Mouse (Mus musculus) retina, postnatal 7 days (tissue): Measurements from ENCODE around the gene Ace3.

Experiments
- DNase-seq: peaks from one replicate; pipeline ENCODE4 v3.0.0-alpha.2; 2012; ENCODE audit warnings: low read depth, low spot score

Ace3 gene

DNA sequence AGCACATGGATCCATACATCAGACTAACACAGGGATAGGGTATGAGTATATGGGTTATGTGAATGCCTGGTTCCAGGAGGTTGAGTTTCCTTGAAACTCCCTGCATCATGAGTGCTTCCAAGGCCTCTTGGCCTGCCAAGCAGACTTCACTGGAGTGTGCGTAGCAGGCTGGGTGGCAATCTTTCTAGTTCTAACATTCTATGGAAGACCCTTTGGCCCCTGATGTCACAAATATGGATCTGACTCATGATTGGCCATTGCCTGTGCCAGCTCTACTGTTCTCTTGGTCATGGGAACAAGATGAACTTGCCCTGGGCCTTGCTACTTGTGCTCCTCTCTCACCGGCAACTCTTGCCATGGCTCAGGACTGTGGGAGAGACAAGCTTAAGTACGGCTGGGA is at the start of gene Ace3:
Ace3 (plus strand) TSS at position 301 of the 400 bp plus-strand sequence.
- DNase-seq, result no peak

DNA sequence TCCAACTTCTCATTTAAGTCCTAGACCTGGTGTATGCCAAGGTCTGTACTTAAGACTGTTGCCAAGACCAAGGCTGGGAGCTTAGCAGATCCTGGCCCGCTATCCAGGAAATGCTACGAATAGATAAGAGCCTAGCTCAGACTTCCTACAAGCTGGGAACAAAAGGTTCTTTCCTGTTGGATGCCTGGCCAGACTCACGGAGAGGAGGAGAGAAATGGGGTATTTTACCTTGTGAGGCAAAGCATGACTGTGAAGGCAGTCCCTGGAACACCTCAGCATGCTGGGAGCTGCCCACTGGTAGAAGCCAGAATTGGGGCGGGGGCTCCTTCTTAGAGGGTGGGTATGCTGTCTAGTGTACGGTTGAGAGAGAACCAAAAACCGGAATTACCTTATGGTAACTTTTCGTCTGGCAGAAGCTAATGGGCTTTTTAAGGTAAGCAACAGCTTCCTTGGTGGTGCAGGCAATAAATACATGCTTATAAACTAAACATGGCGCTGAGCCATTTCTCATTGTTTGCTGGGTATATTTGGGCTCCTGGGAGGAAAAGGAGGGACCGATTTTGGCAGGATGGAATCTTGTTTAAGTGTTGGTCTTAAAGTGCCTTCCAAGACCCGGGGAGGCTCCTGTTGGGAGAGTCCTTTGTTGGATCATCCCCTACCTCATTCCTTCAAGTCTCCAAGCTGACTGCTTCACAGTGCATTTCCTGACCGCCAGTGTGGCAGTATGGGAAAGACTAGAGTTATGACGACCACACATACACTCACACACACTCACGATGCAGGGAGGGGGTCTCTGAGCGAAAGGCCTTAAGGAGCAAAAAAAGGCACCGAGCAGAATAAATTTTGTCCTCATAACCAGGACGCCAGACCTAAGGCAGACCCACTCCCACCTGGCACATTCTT is 49.5 kb upstream of the Ace3 start:
- DNase-seq, result no peak

DNA sequence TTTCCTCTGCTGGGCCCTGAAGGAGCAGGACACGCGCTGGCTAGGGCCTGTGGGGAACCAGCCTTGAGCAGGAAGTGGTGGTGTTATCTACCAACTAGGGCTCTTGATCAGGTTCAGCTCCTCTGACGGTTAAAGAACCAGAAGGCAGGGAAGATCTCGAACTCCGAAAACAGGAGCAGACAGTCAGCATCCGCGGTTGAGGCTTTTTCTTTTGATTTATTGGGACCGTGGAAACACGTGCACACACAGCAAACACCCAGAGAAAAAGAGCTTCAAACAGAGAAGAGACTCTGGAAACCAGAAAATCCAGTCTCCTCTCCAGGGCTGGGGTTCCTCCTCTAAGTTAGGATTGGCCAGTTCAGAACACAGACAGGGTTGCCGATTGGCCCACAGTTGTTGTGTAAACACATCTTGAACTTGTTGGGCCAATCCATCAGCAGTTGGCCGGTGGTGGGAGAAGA is 47.8 kb upstream of the Ace3 start:
- DNase-seq, result no peak

DNA sequence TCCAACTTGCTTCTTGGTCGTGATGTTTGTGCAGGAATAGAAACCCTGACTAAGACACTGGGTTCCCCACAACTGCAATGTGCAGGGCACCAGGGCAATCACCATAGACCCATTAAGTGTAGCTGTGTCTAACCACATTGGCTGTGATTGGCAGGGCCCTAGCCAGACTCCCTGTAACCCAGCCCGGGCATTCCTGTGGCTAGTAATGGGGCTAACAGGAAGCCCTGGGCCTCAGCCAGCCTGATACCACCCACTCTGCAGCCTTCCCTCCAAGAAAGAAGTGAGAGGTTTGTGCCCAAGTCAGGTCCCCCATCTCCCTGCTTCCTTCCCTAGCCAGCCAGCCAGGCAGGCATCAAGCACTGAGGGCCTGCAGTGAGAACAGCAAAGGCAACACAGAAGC is 46.2 kb upstream of the Ace3 start:
- DNase-seq, result no peak

DNA sequence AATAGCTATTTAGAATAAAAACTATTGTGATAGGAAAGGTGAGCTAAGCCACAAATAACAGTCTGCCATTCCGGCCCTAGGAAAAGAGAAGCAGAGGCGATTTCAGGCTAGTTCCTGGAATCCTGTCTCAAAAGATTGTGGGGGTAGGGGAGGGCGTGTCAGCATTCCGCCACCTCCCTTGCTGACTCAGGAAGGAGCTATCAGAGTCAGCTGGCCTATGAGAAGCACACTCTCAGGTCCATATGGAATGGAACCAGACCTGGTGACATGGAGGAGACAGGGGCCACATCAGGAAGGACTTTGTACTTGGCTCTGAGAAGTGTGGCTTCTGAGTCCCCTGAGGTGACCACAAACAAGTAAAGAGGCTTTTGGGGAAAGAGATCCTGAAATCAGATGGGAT is 44.0 kb upstream of the Ace3 start:
- DNase-seq, result no peak

DNA sequence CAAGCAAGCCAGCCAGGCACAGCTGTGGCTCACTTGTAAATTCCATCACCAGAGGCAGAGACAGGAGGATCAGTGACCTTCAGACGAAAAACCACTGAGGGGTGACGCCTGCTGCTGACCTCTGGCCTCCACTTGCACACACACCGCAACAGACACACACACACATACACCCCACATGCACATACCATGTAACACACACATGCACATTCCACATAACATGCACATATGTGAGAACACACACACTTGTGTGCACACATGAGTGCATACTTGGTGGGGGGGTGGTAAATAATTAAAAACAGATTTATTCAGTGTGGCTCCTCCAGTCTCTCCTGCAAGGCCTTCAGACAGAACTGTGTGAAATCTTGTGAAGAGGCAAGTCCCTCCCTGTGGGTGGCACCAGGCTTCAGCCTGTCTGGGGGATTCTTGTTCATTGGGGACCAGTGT is 42.9 kb upstream of the Ace3 start:
- DNase-seq, result no peak

DNA sequence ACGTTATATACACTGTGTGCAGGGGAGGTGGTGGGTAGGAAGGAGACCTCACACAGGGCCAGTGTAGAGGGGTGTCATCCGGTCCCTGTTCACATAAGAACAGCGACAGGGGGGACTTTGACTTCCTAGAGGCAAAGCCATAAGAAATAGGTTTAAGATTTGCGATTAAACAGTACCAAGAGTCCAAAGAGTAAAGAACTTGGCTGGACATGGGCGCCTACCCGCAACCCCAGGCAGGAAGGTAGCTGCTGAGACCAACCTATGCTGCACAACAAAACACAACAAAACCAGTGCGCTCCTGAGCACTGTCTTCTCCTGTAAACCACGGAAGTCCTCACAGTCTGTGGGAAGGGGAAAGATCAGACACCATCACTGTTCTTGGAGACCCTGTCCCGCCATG is 42.4 kb upstream of the Ace3 start:
- no peak for DNase-seq

DNA sequence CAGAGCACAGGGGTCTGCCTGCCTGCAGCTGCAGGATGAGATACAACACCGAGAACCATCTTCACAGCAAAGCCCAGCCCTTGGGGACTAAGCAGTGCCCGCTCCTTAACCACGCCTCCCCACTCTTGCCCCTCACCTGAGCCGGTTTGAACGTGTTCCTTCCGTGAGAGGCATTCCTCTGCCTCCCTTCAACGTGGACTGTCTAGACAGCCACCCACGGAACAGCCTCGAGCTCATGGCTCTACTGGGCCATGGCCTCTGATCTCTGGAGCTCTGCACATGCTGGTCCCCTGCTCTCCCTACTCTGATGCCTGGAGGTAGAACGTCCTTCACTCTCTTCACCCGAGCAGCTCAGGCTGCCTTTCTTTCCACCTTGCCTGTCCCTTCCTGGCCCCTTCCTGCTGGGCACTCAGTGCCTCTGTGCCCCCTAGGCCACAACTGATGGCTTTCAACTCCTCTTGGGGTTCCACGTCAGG is 41.5 kb upstream of the Ace3 start, which contains the start of gene Cyb561:
Cyb561 (minus strand) TSS at position 426 of the 476 bp plus-strand sequence.
- no peak for DNase-seq

DNA sequence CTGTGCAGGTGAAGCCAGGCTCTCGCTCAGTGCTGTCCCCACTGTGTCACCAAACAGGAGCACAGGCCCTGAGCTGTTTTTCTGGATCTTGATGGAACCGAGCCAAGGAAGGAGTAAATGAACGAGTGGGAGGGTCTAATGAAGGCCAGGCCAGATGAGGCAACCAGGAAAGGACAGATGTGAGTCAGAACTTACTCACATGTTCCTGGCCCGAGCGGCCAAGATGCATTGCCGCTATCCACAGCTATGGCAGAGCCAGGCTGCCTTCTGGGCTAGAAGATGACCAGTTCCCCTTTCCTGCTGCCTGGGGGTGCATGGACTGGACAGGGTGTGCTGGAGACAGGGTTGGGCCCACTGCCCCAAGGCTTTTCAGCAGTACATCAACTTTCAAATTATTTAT is 41.1 kb upstream of the Ace3 start:
- no peak for DNase-seq

DNA sequence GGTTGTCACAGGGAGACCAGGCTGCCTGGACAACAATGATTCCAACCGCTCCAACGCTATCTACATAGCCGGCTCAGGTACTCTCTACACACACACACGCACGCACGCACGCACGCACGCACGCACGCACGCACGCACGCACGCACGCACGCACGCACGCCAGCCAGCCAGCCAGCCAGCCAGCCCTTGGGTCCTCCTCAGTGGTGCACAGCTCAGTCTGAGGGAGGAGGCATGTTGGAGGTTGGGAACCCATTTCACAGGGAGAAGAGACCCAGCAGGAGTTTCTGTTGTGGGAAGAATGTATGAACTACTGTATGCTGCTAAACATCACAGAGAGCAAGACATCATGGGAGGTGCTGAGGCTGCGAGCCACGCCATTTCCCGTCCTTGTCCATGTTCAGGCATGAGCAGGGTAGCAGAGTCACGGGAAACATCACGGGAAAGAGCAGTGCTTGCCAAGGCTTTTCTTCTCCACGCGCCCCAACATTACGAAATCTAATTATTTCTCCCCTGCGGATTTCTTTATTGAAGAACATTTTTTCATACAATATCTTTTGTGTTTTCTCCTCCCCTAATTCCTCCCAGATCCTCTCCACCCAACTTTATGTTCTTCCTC is 38.6 kb upstream of the Ace3 start:
- no peak for DNase-seq

DNA sequence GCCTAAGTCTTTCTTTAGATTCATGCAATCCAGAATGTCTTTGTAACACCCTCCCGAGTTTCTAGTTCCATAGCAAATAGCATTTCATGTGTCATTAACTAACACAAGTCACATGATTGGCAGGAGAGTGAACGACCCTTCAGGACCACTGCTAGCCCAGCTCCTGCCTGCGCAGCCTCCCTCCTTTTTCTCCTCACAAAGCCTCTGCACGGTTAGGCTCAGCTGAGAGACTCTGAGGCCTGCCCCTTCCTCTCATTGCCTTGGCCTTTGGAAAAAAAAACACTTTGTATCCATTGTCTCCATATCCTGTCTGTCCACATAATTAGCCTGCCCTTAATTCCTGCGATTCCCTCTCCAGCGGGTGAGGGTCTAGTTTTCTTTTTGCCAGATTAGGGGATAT is 37.0 kb upstream of the Ace3 start:
- DNase-seq, result no peak

DNA sequence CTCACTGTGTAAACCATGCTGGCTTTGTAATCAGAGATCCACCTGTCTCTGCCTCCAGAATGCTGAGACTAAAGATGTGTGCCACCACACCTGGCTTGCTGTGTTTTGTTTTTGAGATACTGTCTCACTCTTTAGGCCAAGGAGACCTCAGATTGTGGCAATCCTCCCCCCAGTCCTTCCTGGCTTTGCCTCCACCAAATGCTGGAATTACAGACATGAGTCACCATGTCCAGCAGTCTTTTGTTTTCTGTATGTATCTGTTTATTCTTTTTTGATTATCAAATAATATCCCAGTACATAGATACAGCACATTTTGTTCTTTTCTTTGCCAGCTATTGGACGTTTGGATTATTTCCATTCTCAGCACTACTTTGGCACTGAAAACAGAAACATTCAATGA is 35.9 kb upstream of the Ace3 start:
- no peak for DNase-seq

DNA sequence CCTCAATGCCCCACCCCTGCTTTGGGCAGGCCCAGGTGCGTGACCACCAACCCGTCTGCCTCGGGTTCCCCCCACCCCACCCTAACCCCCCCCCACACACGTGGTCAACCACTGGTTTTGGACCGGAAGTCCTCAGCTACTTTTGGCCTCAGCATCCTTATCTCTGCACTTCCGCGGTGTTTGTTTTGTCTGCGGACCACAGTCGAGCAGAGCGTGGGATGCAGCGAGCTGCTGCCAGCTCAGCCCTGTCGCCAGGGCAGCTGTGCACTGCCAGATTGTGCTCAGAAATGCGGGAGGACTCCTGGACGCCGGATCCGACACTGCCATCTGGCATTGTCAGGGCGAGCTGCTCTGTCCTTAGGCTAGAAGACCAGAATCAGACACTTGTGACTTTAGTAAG is 35.1 kb upstream of the Ace3 start:
- no peak for DNase-seq

DNA sequence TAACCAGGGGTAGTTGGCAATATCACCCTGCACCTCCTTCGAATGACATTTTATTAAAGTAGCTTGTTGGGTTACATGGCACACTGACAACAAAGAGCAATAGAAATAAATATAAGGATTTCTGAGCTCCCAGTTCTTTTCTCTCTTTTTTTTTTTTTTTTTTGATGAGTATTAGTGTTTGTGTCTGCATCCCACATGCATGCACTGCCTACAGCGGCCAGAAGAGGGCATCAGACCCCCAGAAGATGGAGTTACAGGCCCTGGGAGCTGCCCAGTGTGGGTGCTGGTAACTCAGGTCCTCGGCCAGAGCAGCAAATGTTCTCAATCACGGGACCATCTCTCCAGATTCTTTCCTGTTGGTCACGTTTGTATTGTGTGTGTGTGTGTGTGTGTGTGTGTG is 29.8 kb upstream of the Ace3 start:
- DNase-seq, result no peak

DNA sequence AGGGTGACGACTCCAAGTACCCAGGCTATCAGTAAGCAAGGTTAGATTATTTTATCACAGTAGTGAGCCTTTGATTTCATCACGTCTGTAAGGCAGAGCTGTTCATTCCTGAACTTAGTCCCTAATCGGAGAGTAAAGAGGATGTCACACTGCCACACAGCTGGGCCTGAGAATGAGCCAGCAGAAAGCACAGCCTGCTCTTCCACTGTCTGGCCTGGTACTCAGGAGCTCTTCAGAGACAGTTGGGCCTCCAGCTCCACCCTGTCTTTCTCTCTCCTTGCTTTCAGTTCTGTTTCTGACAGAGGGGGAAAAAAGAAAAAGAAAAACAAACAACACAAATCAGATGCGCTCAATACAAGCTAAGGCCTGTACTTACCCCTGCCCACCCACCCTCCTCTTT is 28.2 kb upstream of the Ace3 start:
- no peak for DNase-seq

DNA sequence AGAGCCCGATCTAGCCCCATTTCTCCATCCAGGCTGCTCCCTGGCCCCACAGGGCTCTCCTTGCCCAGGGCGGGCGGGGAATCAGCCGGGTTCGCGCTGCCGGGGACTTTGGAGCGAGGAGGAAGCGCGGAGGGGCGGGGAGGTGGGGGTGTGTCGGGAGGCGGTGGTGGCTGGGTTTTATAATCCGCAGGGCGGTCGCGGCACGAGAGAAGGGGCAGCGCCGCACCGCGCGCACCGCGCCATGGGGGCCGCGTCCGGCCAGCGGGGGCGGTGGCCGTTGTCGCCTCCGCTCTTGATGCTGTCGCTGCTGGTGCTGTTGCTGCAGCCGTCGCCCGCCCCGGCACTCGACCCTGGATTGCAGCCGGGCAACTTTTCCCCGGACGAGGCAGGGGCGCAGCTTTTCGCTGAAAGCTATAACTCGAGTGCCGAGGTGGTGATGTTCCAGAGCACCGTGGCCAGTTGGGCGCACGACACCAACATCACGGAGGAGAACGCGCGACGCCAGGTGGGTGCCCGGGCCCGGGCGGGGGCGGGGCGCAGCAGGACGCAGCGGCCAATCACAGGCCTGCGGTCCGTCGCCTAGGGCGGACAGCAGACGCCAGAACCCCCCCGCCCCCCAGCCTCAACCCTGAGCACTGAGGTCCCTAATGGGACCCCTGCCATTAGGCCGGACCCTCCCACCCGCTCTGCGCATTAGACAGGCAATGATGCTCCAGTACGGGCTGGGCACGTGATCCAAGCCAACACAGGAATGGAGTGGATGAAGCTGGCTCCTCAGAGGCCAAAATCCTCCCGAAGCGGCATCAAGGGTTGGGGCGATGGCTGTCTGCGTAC is 26.5 kb upstream of the Ace3 start, which contains the start of gene Ace:
Ace (plus strand) TSS at position 205 of the 834 bp plus-strand sequence.
- DNase-seq, result no peak

DNA sequence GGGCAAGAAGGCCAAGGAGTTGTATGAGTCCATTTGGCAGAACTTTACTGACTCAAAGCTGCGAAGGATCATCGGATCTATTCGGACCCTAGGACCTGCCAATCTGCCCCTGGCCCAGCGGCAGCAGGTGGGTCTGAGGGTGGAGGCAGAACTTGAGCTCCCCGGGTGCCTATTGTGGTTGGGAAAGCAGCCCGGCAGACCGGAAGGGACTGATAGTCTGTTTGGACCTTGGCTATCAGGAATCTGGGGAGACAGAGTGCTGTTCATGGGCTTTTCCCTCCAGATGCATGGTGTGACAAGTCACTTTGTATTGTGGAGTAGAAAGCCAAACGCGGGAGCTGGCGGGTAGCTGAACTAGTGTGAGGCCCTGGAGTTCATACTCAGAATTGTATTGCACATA is 25.5 kb upstream of the Ace3 start:
- DNase-seq, result no peak

DNA sequence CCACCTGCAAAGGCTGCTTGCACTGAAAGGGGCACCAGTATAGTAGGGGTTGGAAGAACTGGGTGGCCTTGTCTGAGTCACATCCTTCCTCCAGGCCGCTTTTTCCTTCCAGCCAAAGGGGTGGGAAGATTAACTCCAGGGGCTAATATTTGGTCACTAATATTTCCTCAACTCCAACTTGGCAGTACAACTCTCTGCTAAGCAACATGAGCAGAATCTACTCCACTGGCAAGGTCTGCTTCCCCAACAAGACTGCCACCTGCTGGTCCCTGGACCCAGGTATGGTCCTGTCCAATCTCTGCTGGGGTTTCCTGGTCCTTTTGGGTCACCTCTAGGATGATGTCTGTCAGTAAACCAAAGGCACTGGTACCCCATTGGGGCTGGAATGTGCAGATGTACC is 25.0 kb upstream of the Ace3 start:
- no peak for DNase-seq

DNA sequence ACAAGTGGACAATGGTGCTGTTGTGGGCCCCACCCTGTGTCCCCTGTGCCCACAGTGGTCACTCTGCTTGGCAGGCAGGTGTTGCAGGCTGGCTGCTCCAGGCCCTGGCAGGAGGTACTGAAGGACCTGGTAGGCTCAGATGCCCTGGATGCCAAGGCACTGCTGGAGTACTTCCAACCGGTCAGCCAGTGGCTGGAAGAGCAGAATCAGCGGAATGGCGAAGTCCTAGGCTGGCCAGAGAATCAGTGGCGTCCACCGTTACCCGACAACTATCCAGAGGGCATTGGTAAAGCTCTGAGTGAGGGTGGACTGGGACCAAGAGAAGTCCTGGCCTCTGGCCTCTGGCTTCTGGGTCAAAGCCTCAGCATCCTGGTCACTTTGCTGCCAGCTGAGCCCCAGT is 19.9 kb upstream of the Ace3 start:
- no peak for DNase-seq

DNA sequence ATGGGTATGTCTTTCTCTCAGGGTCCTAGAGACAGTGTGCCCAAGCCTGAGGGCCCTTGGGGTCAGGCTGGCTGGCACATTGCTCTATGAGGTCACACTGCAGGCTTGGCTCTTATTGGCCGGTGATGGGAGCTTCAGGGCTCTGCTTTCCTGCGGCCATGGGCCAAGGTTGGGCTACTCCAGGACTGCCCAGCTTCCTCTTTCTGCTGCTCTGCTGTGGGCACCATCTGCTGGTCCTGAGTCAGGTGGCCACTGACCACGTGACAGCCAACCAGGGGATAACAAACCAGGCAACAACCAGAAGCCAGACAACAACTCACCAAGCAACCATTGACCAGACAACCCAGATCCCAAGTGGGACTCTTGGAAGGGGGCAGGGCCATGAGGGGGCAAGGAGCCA is 19.4 kb upstream of the Ace3 start:
- DNase-seq, result no peak

DNA sequence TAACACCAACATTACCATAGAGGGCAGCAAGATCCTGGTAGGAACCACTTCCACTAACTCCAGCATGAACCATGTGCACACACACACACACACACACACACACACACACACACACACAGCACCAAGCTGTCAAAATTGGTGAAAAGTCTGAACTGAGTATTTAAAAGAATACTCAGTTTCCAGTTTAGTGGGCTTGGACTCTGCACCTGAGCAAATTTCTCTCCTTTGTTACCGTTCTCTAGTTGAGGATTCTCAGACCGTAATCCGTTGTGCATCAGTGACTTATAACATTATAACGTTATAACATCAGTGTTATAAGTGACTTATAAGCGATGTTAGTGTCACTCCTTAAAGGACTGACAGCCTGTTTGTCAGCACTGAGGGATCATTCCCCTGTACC is 18.8 kb upstream of the Ace3 start:
- DNase-seq, result no peak

DNA sequence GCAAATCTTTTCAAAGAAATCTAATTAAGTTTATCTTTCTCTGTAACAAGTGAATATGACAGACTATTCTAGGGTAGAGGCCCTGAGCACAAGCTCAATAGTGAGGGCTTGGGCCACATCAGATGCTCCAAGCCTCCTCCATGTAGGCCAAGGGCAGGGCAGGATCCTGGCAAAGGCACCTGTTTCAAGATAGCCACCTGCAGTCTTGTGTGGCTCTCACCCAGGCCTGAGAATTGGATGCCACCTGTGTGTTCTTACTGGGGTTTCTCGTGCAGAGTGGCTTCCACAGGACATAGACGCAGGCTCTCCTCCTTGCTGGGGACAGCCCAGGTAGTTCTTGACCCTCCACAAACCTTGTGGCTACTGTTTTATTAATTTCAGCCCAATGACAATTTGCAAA is 16.2 kb upstream of the Ace3 start:
- no peak for DNase-seq
